Mouse (Mus musculus): ENCODE data around the gene Ate1.

GRCm38 (mm10) chr7:130527306-130527705, 7.1 kb upstream of the Ate1 start:
- TF ChIP-seq CTCF (IDR thresholded peaks at IDR 0.05; ENCODE audit: control insufficient read depth, insufficient read depth, low read length) = no peak
- TF ChIP-seq POLR2A (IDR thresholded peaks at IDR 0.05; ENCODE audit: borderline replicate concordance, control insufficient read depth, low read depth, low read length) = no peak
